ENCODE assay signal across 20 mouse cellular contexts in genomic region chr12:82256921-82257500, GRCm38 (mm10).
A peak's percentile ranks its signal among the peaks of the same experiment; 100 is the strongest.
DNase-seq lines count a peak whose midpoint lies in the region; ATAC-seq lines count a peak whose summit lies in the region.
"Had no signal": no experiment of that assay in that cellular context is flagged by ENCODE, and none has a peak within 500 bp of the region (broad histone marks: within the 10 kb centered on the region; RNA-seq: fewer than 3 reads in every experiment).

No protein-coding gene starts in this region.

- H3K36me3 ChIP-seq in hindbrain, embryonic 14.5 days (replicated peaks; ENCODE audit: control insufficient read depth, insufficient read depth) = no peaks in the 10 kb centered on the region
- H3K36me3 ChIP-seq in midbrain, embryonic 14.5 days (ENCODE audit: control insufficient read depth, insufficient read depth, low read length) = no peaks in the 10 kb centered on the region
- H3K36me3 ChIP-seq: embryonic facial prominence, embryonic 15.5 days; heart, embryonic 15.5 days; hindbrain, embryonic 13.5 days; limb, embryonic 15.5 days; midbrain, embryonic 15.5 days had no signal

- no peaks in the 10 kb centered on the region for H3K9me3 ChIP-seq in hindbrain, embryonic 14.5 days (ENCODE audit: control insufficient read depth, low read length)
- no peaks in the 10 kb centered on the region for H3K9me3 ChIP-seq in midbrain, embryonic 14.5 days (ENCODE audit: control insufficient read depth, low read length)
- H3K9me3 ChIP-seq: embryonic facial prominence, embryonic 15.5 days; forebrain, embryonic 13.5 days; heart, embryonic 15.5 days; hindbrain, embryonic 13.5 days; limb, embryonic 15.5 days; midbrain, embryonic 15.5 days had no signal

- ATAC-seq in granulocyte monocyte progenitor cell, adult 5-6 weeks (replicated peaks; ENCODE audit: poor library complexity, severe bottlenecking) = 0 out of 2 replicates have a peak, but pooled peaks have one; percentile 22
- no peak for ATAC-seq in hindbrain, embryonic 14.5 days (ENCODE audit: low FRiP score)
- ATAC-seq in midbrain, embryonic 14.5 days (ENCODE audit: low FRiP score, low TSS enrichment) = no peak
- ATAC-seq: forebrain, embryonic 13.5 days; midbrain, embryonic 15.5 days had no signal

- H3K4me2 ChIP-seq in hindbrain, embryonic 14.5 days (replicated peaks) = no peak overlapping the region
- H3K4me2 ChIP-seq in midbrain, embryonic 14.5 days (ENCODE audit: low read length) = no peak overlapping the region
- H3K4me2 ChIP-seq: embryonic facial prominence, embryonic 15.5 days; forebrain, embryonic 13.5 days; heart, embryonic 15.5 days; hindbrain, embryonic 13.5 days; limb, embryonic 15.5 days; midbrain, embryonic 15.5 days had no signal

- no peaks in the 10 kb centered on the region for H3K27me3 ChIP-seq in hindbrain, embryonic 14.5 days (ENCODE audit: control insufficient read depth, insufficient read depth, low read length)
- H3K27me3 ChIP-seq in midbrain, embryonic 14.5 days (ENCODE audit: control insufficient read depth, insufficient read depth, low read length) = no peaks in the 10 kb centered on the region
- H3K27me3 ChIP-seq: embryonic facial prominence, embryonic 15.5 days; forebrain, embryonic 13.5 days; heart, embryonic 15.5 days; hindbrain, embryonic 13.5 days; limb, embryonic 15.5 days; midbrain, embryonic 15.5 days had no signal

- peak; percentile 82 for DNase-seq in heart, adult 11 months
- DNase-seq in heart, postnatal 25 days (ENCODE audit: low spot score) = no peak
- DNase-seq in ES-CJ7 (ENCODE audit: low read depth, low spot score) = peak; percentile 27
- DNase-seq in kidney, postnatal 14 days = peak; percentile 33
- no peak for DNase-seq in hindbrain, embryonic 14.5 days (ENCODE audit: low spot score)
- no peak for DNase-seq in midbrain, embryonic 14.5 days
- no peak for DNase-seq in MN1 (ENCODE audit: low spot score)
- DNase-seq: adrenal gland, postnatal 14 days; cerebellum, adult 9-11 months; lung, adult 2 months; right cerebral cortex, postnatal 14 days had no signal

- intact Hi-C loops in heart, postnatal 25 days (cut with DNase I) = no loop called here

- no peak overlapping the region for H3K9ac ChIP-seq in hindbrain, embryonic 14.5 days
- no peak overlapping the region for H3K9ac ChIP-seq in midbrain, embryonic 14.5 days (replicated peaks; ENCODE audit: low read length)
- H3K9ac ChIP-seq: embryonic facial prominence, embryonic 15.5 days; forebrain, embryonic 13.5 days; heart, embryonic 15.5 days; hindbrain, embryonic 13.5 days; limb, embryonic 15.5 days; midbrain, embryonic 15.5 days had no signal

- no peak overlapping the region for H3K27ac ChIP-seq in hindbrain, embryonic 14.5 days
- H3K27ac ChIP-seq in midbrain, embryonic 14.5 days (replicated peaks; ENCODE audit: low read depth, low read length) = no peak overlapping the region
- H3K27ac ChIP-seq: embryonic facial prominence, embryonic 15.5 days; forebrain, embryonic 13.5 days; heart, embryonic 15.5 days; hindbrain, embryonic 13.5 days; left cerebral cortex, adult 2 months; limb, embryonic 15.5 days; macrophage; midbrain, embryonic 15.5 days had no signal

- H3K4me1 ChIP-seq in hindbrain, embryonic 14.5 days (replicated peaks; ENCODE audit: control insufficient read depth, insufficient read depth, low read length) = no peaks in the 10 kb centered on the region
- H3K4me1 ChIP-seq in midbrain, embryonic 14.5 days (ENCODE audit: control insufficient read depth, insufficient read depth, low read length) = no peaks in the 10 kb centered on the region
- H3K4me1 ChIP-seq: midbrain, embryonic 15.5 days had no signal

- 89% methylated on average over 6 of the region's 6 CpGs for WGBS in hindbrain, embryonic 14.5 days
- 94% methylated on average over 6 of the region's 6 CpGs for WGBS in midbrain, embryonic 14.5 days

- H3K4me3 ChIP-seq in hindbrain, embryonic 14.5 days (replicated peaks; ENCODE audit: low read length) = no peak overlapping the region
- no peak overlapping the region for H3K4me3 ChIP-seq in midbrain, embryonic 14.5 days (replicated peaks; ENCODE audit: low read depth, low read length)
- H3K4me3 ChIP-seq: embryonic facial prominence, embryonic 15.5 days; forebrain, embryonic 13.5 days; heart, embryonic 15.5 days; hindbrain, embryonic 13.5 days; left cerebral cortex, adult 2 months; limb, embryonic 15.5 days; midbrain, embryonic 15.5 days had no signal

Comparison
In these comparisons a context has a peak if more than half of its experiments do, and no peak if none do; other contexts are left out.
1. DNase-seq: peak in heart, adult 11 months (single experiment), ES-CJ7 (single experiment) and kidney, postnatal 14 days (single experiment); none in heart, postnatal 25 days (single experiment), hindbrain, embryonic 14.5 days (single experiment), midbrain, embryonic 14.5 days (single experiment) and MN1 (single experiment).